Mouse (Mus musculus): ENCODE measurements around the gene Slc35g3.

DNA sequence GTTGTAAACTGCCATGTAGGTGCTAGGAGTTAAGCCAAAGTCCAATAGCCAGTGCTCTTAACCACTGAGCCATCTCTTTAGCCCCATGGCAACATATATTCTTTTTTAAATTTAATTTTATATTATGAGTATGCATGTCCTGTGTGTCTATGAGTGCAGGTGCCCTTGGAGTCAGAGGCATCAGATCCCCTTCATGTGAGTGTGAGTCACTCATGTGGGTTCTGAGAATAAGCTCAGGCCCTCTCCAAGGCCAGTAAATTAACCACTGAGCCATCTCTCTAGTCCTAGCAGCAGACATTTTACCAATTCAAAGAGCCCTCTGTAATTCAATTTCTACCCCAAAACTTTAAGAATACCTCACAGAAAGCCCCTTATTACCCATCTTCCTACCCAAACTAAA is 9.1 kb downstream of the Slc35g3 start:
- TF ChIP-seq POLR2A (IDR thresholded peaks at IDR 0.05; ENCODE audit: low read depth, low read length): no peak
- no peak for TF ChIP-seq CTCF (IDR thresholded peaks at IDR 0.05; ENCODE audit: extremely low read depth, insufficient read length, insufficient replicate concordance, low read depth, low read length)
